Mouse (Mus musculus) limb, embryonic 15.5 days (tissue): ENCODE results near the gene Cfap61. TPM values are rescaled to one million over a fixed set of nuclear protein-coding genes. Genes with fewer than 3 reads are reported as not detected.

Experiments used
- ATAC-seq: fragments of 200-750 bp; cut with Nextera tagmentation; 2 replicates; pipeline ENCODE4 v1.8.0; 2017; ENCODE audit warnings: low read depth, moderate TSS enrichment; ENCODE audit not compliant: insufficient number of reproducible peaks, low FRiP score, low TSS enrichment
- H3K27ac ChIP-seq: fragments of 300-500 bp; sonication (generic); 2 replicates; pipeline ENCODE4 v1.5.1; 2015; ENCODE audit warnings: moderate library complexity, mild to moderate bottlenecking, inconsistent platforms
- H3K27me3 ChIP-seq: fragments of 300-500 bp; sonication (generic); 2 replicates; pipeline ENCODE4 v1.6.1; 2015; ENCODE audit warnings: inconsistent platforms
- H3K36me3 ChIP-seq: fragments of 300-500 bp; sonication (generic); 2 replicates; pipeline ENCODE4 v1.6.1; 2015; ENCODE audit warnings: inconsistent platforms
- H3K4me1 ChIP-seq: fragments of 300-500 bp; sonication (generic); 2 replicates; pipeline ENCODE4 v1.6.1; 2015; ENCODE audit warnings: inconsistent platforms
- H3K4me2 ChIP-seq: fragments of 300-500 bp; sonication (generic); 2 replicates; pipeline ENCODE4 v1.6.1; 2015; ENCODE audit warnings: mild to moderate bottlenecking, inconsistent platforms
- H3K4me3 ChIP-seq: fragments of 300-500 bp; sonication (generic); 2 replicates; pipeline ENCODE4 v1.5.1; 2015; ENCODE audit warnings: mild to moderate bottlenecking, inconsistent platforms
- H3K9ac ChIP-seq: fragments of 300-500 bp; sonication (generic); 2 replicates; pipeline ENCODE4 v1.6.1; 2015; ENCODE audit warnings: inconsistent platforms
- H3K9me3 ChIP-seq: fragments of 300-500 bp; sonication (generic); 2 replicates; pipeline ENCODE4 v1.6.1; 2016; ENCODE audit warnings: inconsistent platforms
- WGBS: fragments of 180-500 bp; shearing (Covaris S2); methylation state at CpG from one replicate; pipeline ENCODE4 v1.1.7; 2015; 5-methylcytosine and 5-hydroxymethylcytosine counted together
- polyA plus RNA-seq: library from polyadenylated mRNA; unstranded; fragments of >200 nt; fragmentation: Nextera tagmentation; extraction: Ambion mirVana; gene quantifications from 2 replicates; pipeline ENCODE4 v1.2.1, GENCODE M21; 2015

The Cfap61 gene
- polyA plus RNA-seq, 1 experiment from 2014 or later, result 0.20 TPM

- Histone ChIP-seq H3K4me3 (peak overlapping the region; percentile 47), H3K27me3 (peaks cover 93% of the 10 kb centered on the region), H3K36me3 (no peaks in the 10 kb centered on the region), H3K9me3 (no peaks in the 10 kb centered on the region), H3K4me2 (peak overlapping the region; percentile 99), H3K4me1 (peaks cover 44% of the 10 kb centered on the region), H3K9ac (no peak overlapping the region), H3K27ac (no peak overlapping the region)
- under 1% methylated on average over 131 of the region's 133 CpGs for WGBS
- ATAC-seq, result peak; percentile 32; the same call in 1 of the 2 replicates
Measured at GRCm38 (mm10) chr2:146222279-146223175, 287.9 kb downstream of the Cfap61 start.

- peak overlapping the region; percentile 47 for H3K4me3 ChIP-seq
- 1% methylated on average over 68 of the region's 75 CpGs for WGBS
- no peaks in the 10 kb centered on the region for H3K36me3 ChIP-seq
- no peak overlapping the region for H3K27ac ChIP-seq
- H3K9ac ChIP-seq, result no peak overlapping the region
- no peak for ATAC-seq
- no peaks in the 10 kb centered on the region for H3K9me3 ChIP-seq
- H3K4me1 ChIP-seq, result peaks cover 39% of the 10 kb centered on the region
- peaks cover 92% of the 10 kb centered on the region for H3K27me3 ChIP-seq
- peak overlapping the region; percentile 99 for H3K4me2 ChIP-seq
Measured at GRCm38 (mm10) chr2:146223176-146223905, 288.8 kb downstream of the Cfap61 start.

- Histone ChIP-seq H3K4me3 (no peak overlapping the region), H3K9me3 (no peaks in the 10 kb centered on the region), H3K36me3 (no peaks in the 10 kb centered on the region), H3K4me1 (peaks cover 34% of the 10 kb centered on the region), H3K9ac (no peak overlapping the region), H3K27me3 (peaks cover 93% of the 10 kb centered on the region), H3K4me2 (no peak overlapping the region), H3K27ac (no peak overlapping the region)
- ATAC-seq, result no peak
- 11% methylated on average over 7 of the region's 7 CpGs for whole genome bisulfite sequencing
Measured at GRCm38 (mm10) chr2:146224141-146224540, 289.6 kb downstream of the Cfap61 start.

GRCm38 (mm10) chr2:146225818-146226217 lies 291.2 kb downstream of the Cfap61 start:
- Histone ChIP-seq H3K27me3 (peaks cover 81% of the 10 kb centered on the region), H3K9ac (no peak overlapping the region), H3K4me2 (no peak overlapping the region), H3K36me3 (no peaks in the 10 kb centered on the region), H3K27ac (no peak overlapping the region), H3K4me3 (no peak overlapping the region), H3K9me3 (no peaks in the 10 kb centered on the region), H3K4me1 (peaks cover 29% of the 10 kb centered on the region)
- WGBS, result 14% methylated on average over 6 of the region's 6 CpGs
- no peak for ATAC-seq

GRCm38 (mm10) chr2:146226484-146226883 lies 291.9 kb downstream of the Cfap61 start:
- WGBS, result 4% methylated on average over 9 of the region's 9 CpGs
- H3K4me2 ChIP-seq, result no peak overlapping the region
- ATAC-seq, result 0 out of 2 replicates have a peak, but pooled peaks have one; percentile 30
- H3K9me3 ChIP-seq, result no peaks in the 10 kb centered on the region
- H3K9ac ChIP-seq, result no peak overlapping the region
- no peaks in the 10 kb centered on the region for H3K36me3 ChIP-seq
- H3K27me3 ChIP-seq, result peaks cover 74% of the 10 kb centered on the region
- no peak overlapping the region for H3K4me3 ChIP-seq
- no peak overlapping the region for H3K27ac ChIP-seq
- H3K4me1 ChIP-seq, result peaks cover 23% of the 10 kb centered on the region

- peaks cover 63% of the 10 kb centered on the region for H3K27me3 ChIP-seq
- H3K4me2 ChIP-seq, result no peak overlapping the region
- WGBS, result 60% methylated on average over 3 of the region's 3 CpGs
- H3K36me3 ChIP-seq, result no peaks in the 10 kb centered on the region
- H3K27ac ChIP-seq, result no peak overlapping the region
- H3K9ac ChIP-seq, result no peak overlapping the region
- ATAC-seq, result no peak
- H3K4me1 ChIP-seq, result peaks cover 11% of the 10 kb centered on the region
- H3K9me3 ChIP-seq, result no peaks in the 10 kb centered on the region
- H3K4me3 ChIP-seq, result no peak overlapping the region
Measured at GRCm38 (mm10) chr2:146227646-146228045, 293.1 kb downstream of the Cfap61 start.

- H3K27me3 ChIP-seq, result peaks cover 55% of the 10 kb centered on the region
- H3K4me2 ChIP-seq, result no peak overlapping the region
- H3K9ac ChIP-seq, result no peak overlapping the region
- H3K4me3 ChIP-seq, result no peak overlapping the region
- 54% methylated on average over 2 of the region's 2 CpGs for WGBS
- H3K4me1 ChIP-seq, result peaks cover 3% of the 10 kb centered on the region
- no peak for ATAC-seq
- H3K9me3 ChIP-seq, result no peaks in the 10 kb centered on the region
- H3K36me3 ChIP-seq, result no peaks in the 10 kb centered on the region
- H3K27ac ChIP-seq, result no peak overlapping the region
Measured at GRCm38 (mm10) chr2:146228435-146228834, 293.9 kb downstream of the Cfap61 start.

GRCm38 (mm10) chr2:146231485-146231884 lies 296.9 kb downstream of the Cfap61 start:
- Histone ChIP-seq H3K36me3 (no peaks in the 10 kb centered on the region), H3K4me1 (no peaks in the 10 kb centered on the region), H3K4me3 (no peak overlapping the region), H3K27ac (no peak overlapping the region), H3K9ac (no peak overlapping the region), H3K4me2 (no peak overlapping the region), H3K9me3 (no peaks in the 10 kb centered on the region), H3K27me3 (peaks cover 25% of the 10 kb centered on the region)
- WGBS, result 89% methylated on average over 2 of the region's 2 CpGs
- ATAC-seq, result no peak

GRCm38 (mm10) chr2:146239196-146239747 lies 304.7 kb downstream of the Cfap61 start:
- Histone ChIP-seq H3K9me3 (no peaks in the 10 kb centered on the region), H3K4me2 (no peak overlapping the region), H3K9ac (no peak overlapping the region), H3K27me3 (no peaks in the 10 kb centered on the region), H3K4me3 (no peak overlapping the region), H3K27ac (no peak overlapping the region), H3K4me1 (no peaks in the 10 kb centered on the region), H3K36me3 (no peaks in the 10 kb centered on the region)
- no peak for ATAC-seq
- WGBS, result 86% methylated on average over 4 of the region's 4 CpGs

- no peak overlapping the region for H3K4me3 ChIP-seq
- no peak overlapping the region for H3K27ac ChIP-seq
- peaks cover 5% of the 10 kb centered on the region; the same call in 1 of the 2 replicates for H3K4me1 ChIP-seq
- no peaks in the 10 kb centered on the region for H3K27me3 ChIP-seq
- H3K9me3 ChIP-seq, result no peaks in the 10 kb centered on the region
- ATAC-seq, result no peak
- no peak overlapping the region for H3K4me2 ChIP-seq
- H3K9ac ChIP-seq, result no peak overlapping the region
- WGBS, result 86% methylated on average over 2 of the region's 2 CpGs
- H3K36me3 ChIP-seq, result no peaks in the 10 kb centered on the region
Measured at GRCm38 (mm10) chr2:146244049-146244448, 309.5 kb downstream of the Cfap61 start.

- Histone ChIP-seq H3K9ac (no peak overlapping the region), H3K4me3 (no peak overlapping the region), H3K4me2 (no peak overlapping the region), H3K27me3 (no peaks in the 10 kb centered on the region), H3K4me1 (peaks cover 5% of the 10 kb centered on the region; the same call in 1 of the 2 replicates), H3K9me3 (no peaks in the 10 kb centered on the region), H3K27ac (no peak overlapping the region), H3K36me3 (no peaks in the 10 kb centered on the region)
- no peak for ATAC-seq
- WGBS, result 55% methylated on average over 7 of the region's 7 CpGs
Measured at GRCm38 (mm10) chr2:146245401-146245800, 310.8 kb downstream of the Cfap61 start.
